Mouse (Mus musculus) heart, embryonic 13.5 days (tissue): ENCODE measurements at regions not wholly inside any gene's neighbourhood (a gene's known extent, or its start where the extent isn't known, plus 50 kb on each side); places are given as distances from the start of the nearest gene placed in this dataset.

ENCODE experiments used
- ATAC-seq: fragments of 200-750 bp; cut with Nextera tagmentation; 2 replicates; pipeline ENCODE4 v1.8.0; 2017; ENCODE audit warnings: moderate TSS enrichment; ENCODE audit not compliant: insufficient number of reproducible peaks, low FRiP score, low TSS enrichment; ENCODE audit errors: extremely low read depth
- H3K27ac ChIP-seq: fragments of 300-500 bp; sonication (generic); replicated peaks from 2 replicates; pipeline ENCODE4 v1.5.1; 2015; ENCODE audit warnings: moderate library complexity, mild to moderate bottlenecking, inconsistent platforms
- H3K27me3 ChIP-seq: fragments of 300-500 bp; sonication (generic); replicated peaks from 2 replicates; pipeline ENCODE4 v1.6.1; 2015; ENCODE audit warnings: mild to moderate bottlenecking, inconsistent platforms
- H3K36me3 ChIP-seq: fragments of 300-500 bp; sonication (generic); 2 replicates; pipeline ENCODE4 v1.6.1; 2015; ENCODE audit warnings: mild to moderate bottlenecking, inconsistent platforms
- H3K4me1 ChIP-seq: fragments of 300-500 bp; sonication (generic); 2 replicates; pipeline ENCODE4 v1.6.1; 2015; ENCODE audit warnings: inconsistent platforms
- H3K4me2 ChIP-seq: fragments of 300-500 bp; sonication (generic); 2 replicates; pipeline ENCODE4 v1.6.1; 2015; ENCODE audit warnings: inconsistent platforms, mild to moderate bottlenecking, moderate library complexity
- H3K4me3 ChIP-seq: fragments of 300-500 bp; sonication (generic); 2 replicates; pipeline ENCODE4 v1.5.1; 2015; ENCODE audit warnings: moderate library complexity, mild to moderate bottlenecking, inconsistent platforms
- H3K9ac ChIP-seq: fragments of 300-500 bp; sonication (generic); 2 replicates; pipeline ENCODE4 v1.6.1; 2015; ENCODE audit warnings: inconsistent platforms, mild to moderate bottlenecking, moderate library complexity
- H3K9me3 ChIP-seq: fragments of 300-500 bp; sonication (generic); 2 replicates; pipeline ENCODE4 v1.6.1; 2016; ENCODE audit warnings: inconsistent platforms
- WGBS: fragments of 180-500 bp; shearing (Covaris S2); methylation state at CpG from one replicate; pipeline ENCODE4 v1.1.7; 2015; ENCODE audit warnings: mixed read lengths; 5-methylcytosine and 5-hydroxymethylcytosine counted together

- no peaks in the 10 kb centered on the region for H3K4me1 ChIP-seq
- no peak overlapping the region for H3K4me3 ChIP-seq
- no peaks in the 10 kb centered on the region for H3K9me3 ChIP-seq
- H3K4me2 ChIP-seq = no peak overlapping the region
- H3K36me3 ChIP-seq = no peaks in the 10 kb centered on the region
- ATAC-seq = no peak
- H3K27ac ChIP-seq = no peak overlapping the region
- no peak overlapping the region for H3K9ac ChIP-seq
- WGBS = 68% methylated on average over 7 of the region's 7 CpGs
- H3K27me3 ChIP-seq = no peaks in the 10 kb centered on the region
These were observed 97.4 kb downstream of the Lmo4 start for GRCm38 (mm10) chr3:144107664-144108063.

DNA sequence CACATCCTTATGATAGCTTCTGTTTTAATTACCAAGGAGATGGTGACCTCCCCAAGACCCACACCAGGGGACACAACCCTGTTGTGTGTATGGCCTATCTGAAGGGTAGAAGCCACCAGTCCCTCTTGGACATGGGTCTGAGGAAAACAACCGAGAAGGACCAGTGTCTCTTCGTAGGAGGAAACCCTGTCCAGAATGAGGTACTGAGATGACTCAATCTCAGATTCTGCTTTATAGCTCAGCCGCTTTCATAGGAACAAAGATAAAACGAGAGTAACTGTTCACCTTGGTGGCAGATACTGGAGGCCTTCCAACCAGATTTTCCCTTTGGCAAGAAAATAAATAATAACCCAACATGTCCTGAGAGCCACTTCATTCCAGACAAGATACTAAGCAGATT is 100.7 kb downstream of the Lmo4 start:
- Histone ChIP-seq H3K9me3 (no peaks in the 10 kb centered on the region), H3K4me3 (no peak overlapping the region), H3K4me1 (0 out of 2 replicates have a peak, but pooled peaks cover 2% of the 10 kb centered on the region), H3K4me2 (no peak overlapping the region), H3K27me3 (no peaks in the 10 kb centered on the region), H3K9ac (no peak overlapping the region), H3K36me3 (no peaks in the 10 kb centered on the region), H3K27ac (no peak overlapping the region)
- WGBS = 70% methylated on average over 4 of the region's 4 CpGs
- ATAC-seq = no peak

- Histone ChIP-seq H3K9ac (no peak overlapping the region), H3K27ac (no peak overlapping the region), H3K27me3 (no peaks in the 10 kb centered on the region), H3K9me3 (no peaks in the 10 kb centered on the region), H3K4me3 (no peak overlapping the region), H3K4me1 (peaks cover 22% of the 10 kb centered on the region), H3K36me3 (no peaks in the 10 kb centered on the region), H3K4me2 (no peak overlapping the region)
- no peak for ATAC-seq
- WGBS = 49% methylated on average over 2 of the region's 2 CpGs
These were observed 105.6 kb downstream of the Lmo4 start for GRCm38 (mm10) chr3:144099444-144099843.

GRCm38 (mm10) chr3:144098762-144099161 is 106.3 kb downstream of the Lmo4 start:
- H3K27ac ChIP-seq = 0 out of 2 replicates have a peak overlapping the region, but pooled peaks have one; percentile 3
- no peak overlapping the region for H3K4me3 ChIP-seq
- H3K27me3 ChIP-seq = no peaks in the 10 kb centered on the region
- no peak for ATAC-seq
- no peak overlapping the region for H3K4me2 ChIP-seq
- H3K9me3 ChIP-seq = no peaks in the 10 kb centered on the region
- 28% methylated on average over 8 of the region's 8 CpGs for WGBS
- peaks cover 22% of the 10 kb centered on the region for H3K4me1 ChIP-seq
- no peaks in the 10 kb centered on the region for H3K36me3 ChIP-seq
- H3K9ac ChIP-seq = no peak overlapping the region; the same call in 1 of the 2 replicates

- Histone ChIP-seq H3K4me3 (no peak overlapping the region), H3K4me2 (no peak overlapping the region), H3K4me1 (peaks cover 9% of the 10 kb centered on the region)
These were observed 113.8 kb downstream of the Lmo4 start for GRCm38 (mm10) chr3:144091231-144091630.

GRCm38 (mm10) chr3:144089790-144090256 is 115.2 kb downstream of the Lmo4 start:
- Histone ChIP-seq H3K27me3 (no peaks in the 10 kb centered on the region), H3K27ac (no peak overlapping the region), H3K9ac (no peak overlapping the region), H3K9me3 (no peaks in the 10 kb centered on the region), H3K4me2 (no peak overlapping the region), H3K36me3 (no peaks in the 10 kb centered on the region), H3K4me1 (peaks cover 9% of the 10 kb centered on the region), H3K4me3 (no peak overlapping the region)
- WGBS = 27% methylated on average over 8 of the region's 8 CpGs
- no peak for ATAC-seq

More at GRCm38 (mm10) chr3:144091231-144091630, 113.8 kb downstream of the Lmo4 start:
- no peak overlapping the region for H3K9ac ChIP-seq
- H3K27me3 ChIP-seq = no peaks in the 10 kb centered on the region
- H3K27ac ChIP-seq = no peak overlapping the region
- 60% methylated on average over 1 of the region's 1 CpGs for WGBS
- H3K36me3 ChIP-seq = no peaks in the 10 kb centered on the region
- no peaks in the 10 kb centered on the region for H3K9me3 ChIP-seq
- ATAC-seq = no peak

- Histone ChIP-seq H3K36me3 (no peaks in the 10 kb centered on the region), H3K27me3 (no peaks in the 10 kb centered on the region), H3K4me3 (no peak overlapping the region), H3K4me2 (peak overlapping the region; percentile 50), H3K9me3 (peaks cover 4% of the 10 kb centered on the region; the same call in 1 of the 2 replicates), H3K4me1 (peaks cover 9% of the 10 kb centered on the region), H3K27ac (no peak overlapping the region), H3K9ac (0 out of 2 replicates have a peak overlapping the region, but pooled peaks have one; percentile 24)
- ATAC-seq = no peak
- 47% methylated on average over 18 of the region's 18 CpGs for WGBS
These were observed 116.6 kb downstream of the Lmo4 start for GRCm38 (mm10) chr3:144088261-144088884.

- ATAC-seq = no peak
- Histone ChIP-seq H3K4me3 (no peak overlapping the region), H3K4me1 (peaks cover 9% of the 10 kb centered on the region), H3K27ac (no peak overlapping the region), H3K27me3 (no peaks in the 10 kb centered on the region), H3K9me3 (peaks cover 4% of the 10 kb centered on the region; the same call in 1 of the 2 replicates), H3K36me3 (no peaks in the 10 kb centered on the region), H3K4me2 (peak overlapping the region; percentile 50), H3K9ac (no peak overlapping the region)
- 40% methylated on average over 7 of the region's 7 CpGs for WGBS
These were observed 117.2 kb downstream of the Lmo4 start for GRCm38 (mm10) chr3:144087771-144088170.

- H3K27ac ChIP-seq = no peak overlapping the region
- peaks cover 9% of the 10 kb centered on the region for H3K4me1 ChIP-seq
- H3K9ac ChIP-seq = no peak overlapping the region
- H3K27me3 ChIP-seq = no peaks in the 10 kb centered on the region
- H3K36me3 ChIP-seq = no peaks in the 10 kb centered on the region
- ATAC-seq = no peak
- no peak overlapping the region for H3K4me3 ChIP-seq
- no peak overlapping the region for H3K4me2 ChIP-seq
- WGBS = 85% methylated on average over 3 of the region's 3 CpGs
- peaks cover 4% of the 10 kb centered on the region; the same call in 1 of the 2 replicates for H3K9me3 ChIP-seq
These were observed 118.8 kb downstream of the Lmo4 start for GRCm38 (mm10) chr3:144086176-144086575.

- no peaks in the 10 kb centered on the region for H3K4me1 ChIP-seq
- no peaks in the 10 kb centered on the region for H3K36me3 ChIP-seq
- H3K27me3 ChIP-seq = no peaks in the 10 kb centered on the region
- H3K4me3 ChIP-seq = no peak overlapping the region
- peaks cover 4% of the 10 kb centered on the region; the same call in 1 of the 2 replicates for H3K9me3 ChIP-seq
- H3K4me2 ChIP-seq = no peak overlapping the region
- no peak overlapping the region for H3K9ac ChIP-seq
- 86% methylated on average over 3 of the region's 3 CpGs for WGBS
- no peak overlapping the region for H3K27ac ChIP-seq
- no peak for ATAC-seq
These were observed 125.1 kb downstream of the Lmo4 start for GRCm38 (mm10) chr3:144079960-144080359.

DNA sequence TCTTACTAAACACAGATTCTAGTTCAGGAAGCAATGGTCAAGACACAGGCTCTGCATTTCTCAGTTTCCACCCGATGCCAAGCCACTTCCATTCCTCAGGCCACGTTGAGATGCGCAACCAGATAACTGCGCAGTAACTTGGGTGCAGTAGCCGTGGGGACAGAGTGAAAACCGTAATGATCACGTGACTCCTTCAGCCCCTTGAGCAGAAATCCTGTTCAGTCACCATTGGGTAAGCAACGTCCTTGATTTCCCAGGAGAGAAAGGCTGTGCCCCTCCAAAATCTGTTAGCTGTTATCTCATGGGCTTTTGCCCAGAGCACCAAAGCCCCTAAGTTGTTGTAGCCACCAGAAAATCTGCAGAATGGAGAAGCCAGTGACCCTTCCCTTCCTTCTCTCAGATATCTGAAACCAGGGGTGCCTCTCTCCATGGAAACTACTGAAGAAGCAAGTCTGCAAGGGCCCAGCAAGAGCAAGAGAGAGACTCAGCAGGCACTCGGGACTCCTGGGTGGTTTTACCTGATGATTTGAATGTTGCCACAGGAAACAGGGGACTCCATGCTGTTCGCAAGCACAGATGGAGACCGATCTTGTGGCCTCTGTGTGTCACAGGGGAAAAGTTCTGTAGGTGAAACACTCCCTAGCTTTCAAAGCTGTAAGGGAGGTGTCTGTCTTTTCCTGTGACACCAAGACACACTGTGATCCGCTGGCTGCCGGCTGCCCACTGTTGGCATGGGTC is 126.7 kb downstream of the Lmo4 start:
- H3K27me3 ChIP-seq = no peaks in the 10 kb centered on the region
- H3K9me3 ChIP-seq = no peaks in the 10 kb centered on the region
- H3K9ac ChIP-seq = no peak overlapping the region
- WGBS = 69% methylated on average over 13 of the region's 13 CpGs
- ATAC-seq = no peak
- H3K27ac ChIP-seq = no peak overlapping the region
- no peak overlapping the region for H3K4me2 ChIP-seq
- H3K4me3 ChIP-seq = no peak overlapping the region
- no peaks in the 10 kb centered on the region for H3K4me1 ChIP-seq
- no peaks in the 10 kb centered on the region for H3K36me3 ChIP-seq
